Mouse (Mus musculus) c-Kit-positive CD71-positive TER-119-negative erythroid progenitor cells, embryonic 14.5 days (primary cell): ENCODE results near the gene Hmcn1.

Source experiments
- DNase-seq: peaks from one replicate; pipeline ENCODE4 v3.0.0-alpha.2; 2013; ENCODE audit warnings: low read depth

Hmcn1 gene

DNA sequence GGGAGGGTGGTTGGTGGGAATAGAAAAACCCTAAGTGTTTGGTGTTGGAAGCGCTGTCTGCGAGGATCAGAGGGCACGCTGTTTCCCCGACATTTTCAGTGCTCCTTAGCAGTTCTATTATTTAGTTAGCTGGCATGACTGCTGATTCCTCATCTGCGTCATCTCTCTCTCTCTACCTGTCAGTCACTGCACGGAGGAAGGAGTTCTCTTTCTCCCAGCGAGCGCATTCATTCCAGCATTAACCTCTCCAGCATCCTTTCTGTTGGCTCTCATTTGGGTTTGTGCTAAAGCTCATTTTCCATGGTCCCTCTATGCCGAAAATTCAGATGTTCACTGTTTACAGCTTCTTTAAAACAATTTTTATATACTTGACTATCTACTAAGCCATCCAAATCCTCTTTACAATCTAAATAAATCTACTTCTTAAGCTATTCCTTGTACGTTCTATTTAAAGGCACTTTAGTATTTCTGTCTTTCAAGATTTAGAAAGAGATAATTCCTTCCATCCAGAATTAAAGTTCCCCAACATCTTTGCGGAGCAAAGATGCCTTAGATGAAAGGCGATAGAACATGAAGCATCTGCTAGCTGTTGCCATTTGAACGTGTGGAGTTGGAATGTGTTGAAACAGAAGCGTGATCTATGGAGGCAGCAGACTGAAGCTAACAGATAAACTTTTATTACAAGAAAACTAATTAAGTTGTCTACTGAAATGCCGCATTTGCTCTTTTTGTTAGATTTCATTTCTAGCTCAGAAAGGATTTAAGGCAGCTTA, 210.0 kb downstream of the Hmcn1 start:
- DNase-seq, result no peak

DNA sequence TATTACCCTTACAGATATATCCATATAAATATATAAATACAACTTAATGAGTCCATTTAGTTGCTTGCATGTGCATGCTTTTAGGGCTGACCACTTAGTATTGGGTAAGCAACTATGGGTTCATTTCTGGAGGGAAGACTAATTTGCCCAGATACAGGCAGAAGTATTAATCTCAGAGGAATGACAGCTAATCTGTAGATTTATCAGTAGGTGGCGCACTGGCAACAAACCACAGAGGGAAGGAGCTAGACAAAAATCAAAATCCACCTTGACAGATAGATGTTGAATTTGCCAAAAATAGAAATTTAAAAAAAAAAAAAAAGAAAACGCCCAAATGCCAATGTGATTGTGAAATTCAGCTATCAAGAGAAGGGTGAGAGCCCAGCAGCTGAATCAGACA, 213.3 kb downstream of the Hmcn1 start:
- DNase-seq, result no peak

DNA sequence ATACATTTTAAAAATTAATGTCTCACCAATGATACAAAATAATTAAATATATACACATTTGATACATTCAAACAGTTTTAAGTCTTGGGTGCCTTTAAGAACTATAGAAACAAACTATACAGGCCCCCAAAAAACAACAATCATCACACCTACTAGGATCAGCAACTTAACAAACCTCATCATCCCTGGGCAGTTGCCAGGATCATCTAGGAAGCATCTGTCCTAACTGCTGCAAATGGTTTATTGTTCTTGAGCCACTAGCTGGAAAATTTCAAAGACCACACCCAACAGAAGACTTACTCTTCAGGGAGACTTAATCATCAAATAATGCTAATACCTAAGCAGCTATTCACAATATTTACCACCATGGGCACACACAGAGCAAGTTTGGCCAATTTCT, 216.5 kb downstream of the Hmcn1 start:
- DNase-seq, result no peak

DNA sequence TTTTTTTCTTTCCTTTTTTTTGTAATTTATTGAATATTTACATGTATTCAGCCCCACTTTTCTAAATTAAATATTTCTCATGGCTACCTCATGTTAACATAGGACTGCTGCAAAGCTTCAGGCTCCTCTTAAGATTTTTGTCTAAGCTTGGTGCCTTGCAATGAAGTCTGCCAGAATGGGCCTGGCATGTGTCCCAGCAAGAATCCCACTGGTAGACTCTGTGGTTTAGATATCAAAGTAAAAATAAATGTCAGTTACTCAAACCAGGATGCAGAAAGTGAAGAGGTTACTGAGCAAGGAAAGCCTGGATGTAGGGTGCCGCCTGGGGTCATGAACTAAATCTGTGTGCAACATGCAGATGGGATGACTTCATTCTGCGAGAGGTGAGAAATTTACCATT, 217.5 kb downstream of the Hmcn1 start:
- DNase-seq, result no peak

DNA sequence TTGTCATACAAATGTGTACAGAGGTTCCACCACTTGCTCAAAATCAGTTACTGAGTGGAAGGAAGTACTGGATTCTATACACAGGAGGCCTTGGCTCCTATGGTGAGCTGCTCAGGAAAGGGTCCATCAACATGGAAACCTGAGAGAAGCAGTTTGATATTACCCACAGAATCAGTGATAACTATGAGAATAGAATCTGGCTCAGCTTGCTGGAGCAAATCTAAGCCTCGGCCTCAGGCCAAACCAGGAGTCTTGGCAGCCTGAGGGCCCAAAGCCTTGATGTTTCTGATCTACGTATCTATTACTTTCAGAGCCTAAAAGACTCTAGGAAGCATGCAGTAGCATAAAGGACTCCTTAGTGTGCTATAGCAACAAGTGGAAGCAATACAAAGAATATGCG, 220.3 kb downstream of the Hmcn1 start:
- DNase-seq, result no peak

DNA sequence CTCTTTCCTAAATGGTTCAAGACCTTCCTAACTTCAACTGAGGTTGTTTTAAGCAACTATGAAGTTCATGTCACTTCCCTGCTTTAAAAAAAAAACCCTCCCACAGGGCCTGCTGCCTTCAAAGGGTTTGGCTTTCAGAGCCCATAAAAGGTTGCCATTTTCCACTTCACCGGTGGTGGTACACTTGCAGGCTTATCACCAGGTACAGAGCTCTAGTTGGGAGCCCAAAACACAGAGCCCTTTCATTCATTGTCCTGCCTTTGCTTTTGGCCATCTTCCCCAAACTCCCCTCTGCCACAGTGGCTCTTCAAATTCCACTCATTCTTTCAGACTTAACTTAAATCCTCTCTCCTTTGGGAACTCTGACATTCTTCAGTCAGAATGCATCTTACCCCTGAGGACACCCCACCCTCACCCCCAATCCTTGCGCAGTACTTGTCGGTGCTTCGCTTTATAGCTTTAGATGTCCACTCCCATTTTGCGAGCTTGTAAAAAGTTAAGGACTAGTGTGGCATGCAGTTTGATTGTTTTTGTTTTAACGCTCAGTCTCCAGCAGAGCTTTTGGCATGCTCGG, 222.2 kb downstream of the Hmcn1 start:
- no peak for DNase-seq

DNA sequence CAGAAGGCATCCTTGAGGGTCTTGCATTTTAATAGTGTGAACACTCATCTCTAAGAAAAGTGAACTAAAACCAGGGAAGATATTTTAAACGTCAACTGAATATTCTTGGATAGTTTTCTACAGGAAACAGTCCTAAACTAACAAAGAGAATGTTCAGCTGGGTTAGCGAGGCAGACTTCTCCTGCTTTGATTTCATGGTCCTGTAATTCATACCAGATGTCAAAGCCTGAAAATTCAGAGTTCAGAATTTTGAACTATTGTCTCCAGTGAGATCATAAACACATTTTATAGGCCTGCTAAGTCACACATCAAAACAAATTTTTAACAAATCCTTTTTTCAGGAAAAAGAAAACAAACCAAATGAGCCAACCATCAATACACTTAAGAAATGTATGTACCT, 223.4 kb downstream of the Hmcn1 start:
- DNase-seq, result no peak

DNA sequence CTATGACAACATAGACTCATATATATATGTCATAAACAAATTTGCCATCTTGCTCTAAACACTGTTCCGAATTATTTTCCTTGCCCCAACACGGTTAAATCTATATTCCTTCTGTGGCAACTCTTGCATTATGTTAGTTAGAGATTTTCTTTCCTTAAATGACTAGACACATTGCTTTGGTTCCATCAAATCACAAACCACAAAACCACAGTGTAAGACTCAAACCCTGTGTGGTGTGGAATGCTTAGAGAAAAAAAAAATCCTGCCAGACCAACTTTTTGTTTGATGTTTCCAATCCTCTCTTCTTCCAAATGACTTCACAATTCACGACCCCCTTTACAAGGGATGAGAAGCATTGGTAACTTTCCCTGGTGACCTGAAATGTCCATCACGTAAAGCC, 231.6 kb downstream of the Hmcn1 start:
- DNase-seq, result no peak

DNA sequence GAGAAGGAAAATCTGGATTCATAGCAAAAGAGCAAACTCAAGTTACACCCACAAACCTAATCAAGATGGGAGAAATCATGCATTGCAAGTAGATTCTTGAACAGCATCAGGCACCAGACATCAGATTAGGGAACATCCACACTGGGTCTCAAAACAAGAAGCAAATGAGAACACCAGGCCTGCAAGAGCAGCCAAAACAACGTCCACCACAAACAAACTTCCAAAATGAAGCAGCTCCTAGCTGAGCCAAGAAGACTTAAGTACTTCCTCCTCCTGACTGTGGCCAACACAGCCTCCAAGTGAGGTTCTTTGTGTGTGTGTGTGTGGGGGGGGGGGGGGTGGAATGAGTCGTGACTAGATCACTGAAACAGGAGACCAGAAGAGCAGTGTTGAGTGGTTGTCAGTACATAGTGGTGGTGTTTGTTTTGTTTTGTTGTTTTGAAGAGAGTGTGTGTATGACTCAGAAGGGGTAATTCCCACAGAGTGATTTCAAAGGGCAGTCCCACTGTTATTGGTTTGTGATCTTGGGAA, 232.4 kb downstream of the Hmcn1 start:
- DNase-seq, result no peak

DNA sequence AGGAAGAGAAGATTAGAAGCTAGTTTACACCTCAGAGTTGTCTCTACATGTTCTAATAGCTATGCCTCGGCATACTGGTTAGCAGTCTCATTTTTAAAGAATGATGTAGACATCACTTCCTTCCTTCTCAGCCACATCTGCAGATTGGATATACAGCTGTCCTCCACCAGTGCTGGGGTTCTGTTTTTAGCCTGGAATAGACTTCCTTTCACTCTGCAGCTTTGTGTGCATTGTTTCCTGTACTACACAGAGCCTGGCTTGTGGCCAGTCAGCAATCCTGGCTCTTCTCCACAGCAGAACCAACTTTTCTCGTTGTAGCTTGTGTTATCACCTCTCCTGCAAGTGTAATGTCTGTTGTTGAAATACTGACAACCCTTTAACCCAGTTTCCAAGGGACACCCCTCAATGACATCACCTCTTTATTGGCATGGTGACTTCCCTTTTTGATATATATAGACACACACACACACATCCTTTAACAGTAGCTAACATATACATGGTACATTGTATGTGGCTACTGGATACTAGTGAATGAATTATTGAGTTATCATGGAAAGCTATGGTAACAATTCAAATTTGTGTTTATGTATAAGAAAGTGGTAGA, 233.7 kb downstream of the Hmcn1 start:
- no peak for DNase-seq

DNA sequence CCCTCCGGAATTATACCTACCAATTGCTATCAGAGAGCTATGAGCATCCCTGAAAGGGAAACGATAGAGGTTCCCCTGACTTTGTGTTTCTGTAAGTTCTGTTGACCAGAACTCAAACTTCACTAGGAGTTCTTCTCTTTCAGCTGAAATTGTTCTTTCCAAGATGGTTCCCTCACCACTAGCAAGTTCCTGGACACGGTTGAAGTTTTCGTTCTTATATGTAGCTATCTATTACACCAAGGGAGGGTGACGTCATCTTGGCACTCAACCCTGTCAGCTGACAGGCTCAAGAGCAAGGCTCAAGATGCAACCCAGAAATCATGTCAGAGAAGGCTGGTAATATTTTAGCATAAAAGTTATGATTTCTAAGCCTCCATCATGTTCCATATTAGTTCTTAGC, 239.3 kb downstream of the Hmcn1 start:
- no peak for DNase-seq

DNA sequence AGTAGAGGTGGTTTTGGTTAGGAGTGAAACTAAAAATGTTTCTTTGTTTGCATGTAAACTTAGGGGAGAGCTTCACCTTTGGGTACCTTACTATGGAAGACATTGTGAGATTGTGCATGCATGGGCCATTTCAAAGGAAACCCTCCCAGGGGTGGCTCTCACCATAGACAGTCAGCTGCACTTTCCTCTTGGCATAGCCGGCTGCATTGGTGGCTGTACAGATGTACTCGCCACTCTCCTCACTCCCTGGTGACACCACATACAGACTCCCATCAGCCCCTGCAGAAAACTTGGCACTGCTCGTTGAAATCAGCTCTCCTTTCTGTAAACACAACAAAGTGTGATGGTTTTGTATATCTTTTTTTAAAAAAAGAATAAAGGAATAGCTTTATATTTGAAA, 244.5 kb downstream of the Hmcn1 start:
- no peak for DNase-seq

DNA sequence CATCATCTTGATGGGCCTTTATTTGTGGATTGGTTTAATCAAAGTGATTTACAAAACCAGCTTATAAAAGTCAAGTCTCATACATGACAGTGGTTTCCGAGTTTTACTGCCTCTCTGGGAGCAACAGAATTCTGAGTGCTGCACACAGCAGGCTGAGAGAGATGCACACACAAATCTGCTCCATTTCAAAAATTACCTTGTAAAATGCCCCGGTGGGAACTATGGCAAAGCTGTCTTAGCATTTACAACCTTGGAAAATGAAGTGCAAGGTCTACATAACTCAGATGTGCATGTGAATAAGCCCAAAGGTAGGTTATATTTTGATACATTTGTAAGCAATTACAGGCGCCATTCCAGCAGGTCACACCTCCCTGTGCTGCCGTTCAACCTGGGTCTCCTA, 245.5 kb downstream of the Hmcn1 start:
- no peak for DNase-seq

DNA sequence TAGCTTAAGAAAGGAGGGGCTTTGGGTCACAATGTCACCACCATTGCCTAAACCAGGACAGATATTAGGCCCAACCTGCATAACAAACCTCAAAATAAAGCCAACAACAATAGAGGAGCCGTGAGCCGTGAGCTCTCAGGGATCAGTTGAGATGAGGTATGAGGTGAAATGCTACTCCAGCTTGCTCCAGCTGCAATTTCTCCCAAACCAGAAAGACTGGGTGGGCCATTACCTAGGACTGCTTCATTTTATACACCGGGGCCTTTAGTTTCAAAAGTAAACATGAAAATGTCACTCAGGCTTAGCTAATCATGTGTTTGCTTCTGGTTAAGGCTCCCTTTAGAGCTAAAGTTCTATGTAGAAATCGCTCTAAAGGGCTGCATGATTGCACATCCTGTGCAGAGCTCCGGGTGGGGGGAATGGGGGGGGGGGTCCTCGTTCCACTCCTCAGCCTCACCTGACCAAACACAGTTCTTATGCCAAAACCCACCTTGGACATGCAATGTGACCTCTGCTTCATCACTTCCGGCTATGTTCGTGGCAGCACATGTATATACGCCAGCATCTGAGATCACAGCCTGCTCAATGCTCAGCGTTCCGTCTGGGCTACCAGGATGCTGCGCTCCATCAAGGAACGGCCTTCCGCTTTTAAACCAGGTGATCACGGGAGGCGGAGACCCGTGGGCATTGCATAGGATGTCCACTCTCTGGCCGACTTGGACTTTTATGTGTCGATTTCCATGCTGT, 250.0 kb downstream of the Hmcn1 start:
- no peak for DNase-seq

DNA sequence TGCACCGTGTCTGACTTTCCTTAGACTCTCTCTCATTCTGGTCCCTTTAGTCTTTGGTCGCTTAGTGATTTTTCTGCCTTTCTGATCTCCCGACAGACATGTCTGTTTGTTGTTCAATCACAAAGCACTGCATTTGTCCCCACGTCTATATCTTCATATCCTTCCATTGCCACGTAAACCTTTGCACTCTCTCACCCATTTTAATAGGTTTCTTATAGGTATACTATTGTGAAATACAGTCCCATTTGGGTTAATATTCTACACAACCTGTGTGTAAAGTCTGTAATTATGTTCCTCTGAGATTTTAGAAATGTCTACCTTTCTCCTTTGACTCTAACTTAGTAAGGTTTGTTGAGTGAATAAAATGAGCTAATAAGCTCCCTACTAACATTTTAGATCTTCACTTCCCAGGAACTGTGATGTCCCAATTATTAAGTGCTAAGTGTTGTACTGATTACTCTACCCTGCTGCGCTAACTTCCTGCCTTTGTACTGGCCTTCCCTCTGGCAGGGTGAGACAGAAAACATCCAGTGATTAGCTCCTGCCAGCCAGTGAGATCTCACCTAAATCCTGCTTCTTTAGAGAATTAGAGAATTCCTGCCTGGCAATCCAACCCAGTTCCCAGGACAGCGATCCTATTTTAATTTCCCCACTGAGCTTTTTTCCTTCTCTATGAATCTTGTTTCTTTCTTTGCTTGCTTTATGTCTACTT, 250.7 kb downstream of the Hmcn1 start:
- no peak for DNase-seq

DNA sequence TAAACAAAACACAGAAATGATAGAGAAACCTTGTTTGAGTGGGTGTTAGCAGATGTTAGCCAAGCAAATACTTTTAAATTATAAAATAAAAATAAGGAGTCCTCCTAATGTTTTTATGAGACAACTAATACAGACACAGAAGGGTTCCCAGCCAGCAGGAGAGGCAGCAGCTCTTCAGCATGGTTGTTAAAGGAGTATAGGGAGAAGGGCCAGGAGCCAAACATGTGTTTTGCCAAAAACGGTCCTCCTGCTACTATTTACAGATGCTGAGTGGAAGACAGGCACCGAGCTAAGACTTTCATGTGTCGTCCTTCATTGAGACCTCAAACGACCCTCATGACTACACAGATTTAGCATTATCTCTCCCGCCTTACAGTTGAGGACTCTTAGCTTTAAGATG, 281.8 kb downstream of the Hmcn1 start:
- DNase-seq, result no peak

DNA sequence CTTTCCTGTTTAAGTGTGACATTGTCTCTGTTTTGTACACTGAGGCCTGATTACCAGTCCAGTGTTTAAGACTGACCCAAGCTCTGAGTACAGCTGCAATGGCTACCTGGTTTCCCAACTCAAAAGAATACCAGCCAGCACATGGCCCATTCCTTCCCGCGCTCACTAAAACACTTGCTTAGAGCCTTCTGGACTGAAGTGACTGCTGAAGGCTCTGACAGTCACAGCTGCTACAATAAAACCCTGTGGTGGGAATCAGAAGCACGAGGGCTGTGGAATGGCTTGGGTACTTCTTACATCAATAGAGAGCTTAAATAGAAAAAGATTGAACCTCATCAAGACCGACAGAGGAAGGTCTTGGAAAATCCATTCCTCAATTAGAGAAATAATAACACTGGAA, 286.7 kb downstream of the Hmcn1 start:
- DNase-seq, result no peak

DNA sequence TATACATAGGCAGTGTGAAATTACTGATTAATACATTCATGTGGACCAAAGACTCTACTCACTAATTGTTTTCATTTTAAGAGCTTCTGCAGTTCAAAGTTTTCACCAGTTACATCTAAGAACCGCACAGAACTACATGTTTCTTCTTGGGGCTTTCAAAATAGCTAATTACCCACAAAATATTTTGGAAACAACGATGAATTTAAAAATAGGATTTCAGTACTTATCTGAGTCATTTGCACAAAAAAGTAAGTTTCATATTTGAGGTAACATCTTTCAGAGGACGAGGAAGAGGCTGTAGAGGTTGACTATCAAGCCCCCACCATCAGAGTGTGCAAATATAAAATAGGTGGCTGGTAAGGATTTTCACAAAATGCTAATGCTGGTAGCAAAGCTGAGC, 295.5 kb downstream of the Hmcn1 start:
- no peak for DNase-seq

DNA sequence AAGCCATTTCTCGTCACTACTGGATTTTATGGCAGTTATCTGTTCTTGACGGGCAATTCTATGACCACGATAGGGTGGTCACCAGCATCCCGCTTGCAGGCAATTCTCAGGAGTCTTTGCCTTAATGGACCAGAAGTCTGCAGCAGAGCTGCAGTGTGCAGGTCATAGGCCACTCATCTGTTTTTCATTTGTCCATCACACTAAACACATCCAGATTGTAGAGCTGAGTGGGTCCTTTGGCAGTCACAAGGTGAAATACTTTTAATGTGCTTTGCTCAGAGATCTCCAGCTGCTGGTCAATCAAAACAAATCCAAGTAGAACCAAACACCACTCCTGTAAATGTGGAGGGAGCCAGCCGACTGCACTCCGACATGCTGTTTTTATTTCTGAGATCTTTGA, 311.2 kb downstream of the Hmcn1 start:
- DNase-seq, result no peak

DNA sequence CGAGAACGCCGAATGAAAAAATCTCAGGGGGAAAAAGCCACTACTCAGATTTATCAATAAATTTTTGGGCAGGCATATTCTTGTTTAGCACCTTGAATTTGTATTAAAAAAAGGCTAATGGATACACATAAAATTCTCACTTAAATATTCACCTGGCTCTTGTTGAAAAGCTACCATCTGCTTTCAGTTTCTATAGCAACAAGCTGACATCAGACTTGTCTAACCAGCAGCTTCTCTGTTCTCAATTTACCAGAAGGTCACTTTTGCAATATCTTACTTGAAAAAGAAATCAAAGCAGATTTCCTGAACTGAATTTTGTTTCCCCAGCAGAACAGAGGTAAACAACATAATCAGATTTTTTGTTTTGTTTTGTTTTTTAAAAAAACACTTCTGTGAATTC, 311.8 kb downstream of the Hmcn1 start:
- no peak for DNase-seq

DNA sequence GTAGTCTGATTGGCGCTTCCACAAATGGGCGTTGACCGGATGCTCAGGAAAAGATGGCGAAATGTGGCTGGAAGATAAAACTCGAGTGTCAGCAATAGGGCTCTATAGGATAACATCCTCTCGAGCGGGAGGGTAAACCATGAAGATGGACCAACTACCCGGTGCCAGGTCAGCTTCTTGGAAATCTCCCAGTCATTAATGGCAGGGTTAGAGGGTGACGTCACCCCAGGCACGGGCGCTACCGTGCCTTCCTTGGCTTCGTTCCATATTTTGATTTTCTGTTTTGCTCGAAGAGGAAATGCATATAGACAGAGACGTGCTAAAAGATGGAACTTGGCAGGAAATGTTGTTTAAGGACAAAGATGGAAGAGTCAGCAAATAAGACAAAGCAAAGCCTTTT, 312.2 kb downstream of the Hmcn1 start:
- DNase-seq, result no peak

DNA sequence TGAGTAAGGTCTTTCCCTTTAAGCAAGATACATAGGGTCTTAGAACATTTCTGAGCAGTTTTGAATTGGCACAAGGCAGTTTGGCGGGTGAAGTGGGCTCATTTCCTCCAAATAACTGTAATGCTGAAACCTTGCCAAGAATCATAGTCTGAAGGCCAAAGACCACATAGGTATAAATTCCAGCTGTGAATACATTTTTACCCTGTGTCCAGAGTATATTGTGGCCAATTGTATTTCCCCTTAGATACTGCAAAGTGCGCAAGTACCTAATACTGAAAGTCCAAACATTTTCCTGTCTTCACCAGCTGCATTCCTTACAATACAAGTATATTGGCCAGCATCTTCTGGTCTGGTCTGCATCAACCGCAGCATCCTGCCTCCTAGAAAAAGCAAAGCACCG, 312.9 kb downstream of the Hmcn1 start:
- no peak for DNase-seq
